Mouse (Mus musculus) monocyte, adult 2 months (primary cell): ENCODE measurements around the gene Tbc1d30.

Experiments
- DNase-seq, 2 experiments: peaks; one replicate each; pipeline ENCODE4 v3.0.0; 2022; ENCODE audit warnings: low spot score in 2 of 2, low read depth in 1 of 2

Gene Tbc1d30

GRCm38 (mm10) chr10:121351066-121351581, at the start of gene Tbc1d30:
Tbc1d30 (minus strand) TSS chr10:121351278.
- DNase-seq: no peak

GRCm38 (mm10) chr10:121398599-121398998, 47.5 kb upstream of the Tbc1d30 start:
- DNase-seq: no peak

- DNase-seq: no peak
These were observed 44.6 kb upstream of the Tbc1d30 start for GRCm38 (mm10) chr10:121395542-121396176.

GRCm38 (mm10) chr10:121394789-121395325, 43.8 kb upstream of the Tbc1d30 start:
- no peak for DNase-seq

- no peak for DNase-seq
These were observed 43.2 kb upstream of the Tbc1d30 start for GRCm38 (mm10) chr10:121394270-121394669.

- DNase-seq: no peak
These were observed 40.8 kb upstream of the Tbc1d30 start for GRCm38 (mm10) chr10:121391901-121392300.

GRCm38 (mm10) chr10:121390602-121391001, 39.5 kb upstream of the Tbc1d30 start:
- DNase-seq: no peak

GRCm38 (mm10) chr10:121386347-121386746, 35.3 kb upstream of the Tbc1d30 start:
- no peak for DNase-seq

- DNase-seq: no peak
These were observed 34.6 kb upstream of the Tbc1d30 start for GRCm38 (mm10) chr10:121385695-121386094.

- no peak for DNase-seq
These were observed 33.6 kb upstream of the Tbc1d30 start for GRCm38 (mm10) chr10:121384710-121385109.

- no peak for DNase-seq
These were observed 30.2 kb upstream of the Tbc1d30 start for GRCm38 (mm10) chr10:121381280-121381679.

- no peak for DNase-seq
These were observed 28.3 kb upstream of the Tbc1d30 start for GRCm38 (mm10) chr10:121379387-121379786.

- DNase-seq: no peak
These were observed 25.6 kb upstream of the Tbc1d30 start for GRCm38 (mm10) chr10:121376530-121377271.

GRCm38 (mm10) chr10:121375649-121376493, 24.8 kb upstream of the Tbc1d30 start:
- no peak for DNase-seq

- peak; percentile 57 to 59 for DNase-seq
These were observed 23.9 kb upstream of the Tbc1d30 start for GRCm38 (mm10) chr10:121374693-121375620.

- no peak for DNase-seq
These were observed 22.9 kb upstream of the Tbc1d30 start for GRCm38 (mm10) chr10:121374013-121374412.

- no peak for DNase-seq
These were observed 19.7 kb upstream of the Tbc1d30 start for GRCm38 (mm10) chr10:121370777-121371176.

- no peak for DNase-seq
These were observed 17.8 kb upstream of the Tbc1d30 start for GRCm38 (mm10) chr10:121368783-121369465.

- DNase-seq: no peak
These were observed 16.7 kb upstream of the Tbc1d30 start for GRCm38 (mm10) chr10:121367780-121368179.

- no peak for DNase-seq
These were observed 16.2 kb upstream of the Tbc1d30 start for GRCm38 (mm10) chr10:121367271-121367670.
